Mouse (Mus musculus) embryonic facial prominence, embryonic 11.5 days (tissue): ENCODE data around the gene Trim54. TPM values are rescaled to one million over a fixed set of nuclear protein-coding genes. Genes with fewer than 3 reads are reported as not detected.

Experiments used
- ATAC-seq: fragments of 200-750 bp; cut with Nextera tagmentation; replicated peaks from 2 replicates; pipeline ENCODE4 v1.8.0; 2017; ENCODE audit warnings: low read depth; ENCODE audit not compliant: insufficient number of reproducible peaks, low FRiP score, low TSS enrichment
- DNase-seq: peaks from one replicate; pipeline ENCODE4 v3.0.0-alpha.2; 2015; ENCODE audit warnings: low spot score
- H3K27ac ChIP-seq: fragments of 300-500 bp; sonication (generic); replicated peaks from 2 replicates; pipeline ENCODE4 v1.5.1; 2014; ENCODE audit warnings: mild to moderate bottlenecking, low read depth, low read length, control low read depth
- H3K27me3 ChIP-seq: fragments of 300-500 bp; sonication (generic); 2 replicates; pipeline ENCODE4 v1.6.1; 2014; ENCODE audit warnings: mild to moderate bottlenecking, low read length, moderate library complexity, mixed read lengths; ENCODE audit not compliant: control insufficient read depth, insufficient read depth
- H3K36me3 ChIP-seq: fragments of 300-500 bp; sonication (generic); replicated peaks from 2 replicates; pipeline ENCODE4 v1.6.1; 2014; ENCODE audit warnings: low read depth, mild to moderate bottlenecking, low read length, moderate library complexity, mixed read lengths; ENCODE audit not compliant: control insufficient read depth, insufficient read depth
- H3K4me1 ChIP-seq: fragments of 300-500 bp; sonication (generic); 2 replicates; pipeline ENCODE4 v1.6.1; 2014; ENCODE audit warnings: low read length, mixed read lengths; ENCODE audit not compliant: control insufficient read depth, insufficient read depth
- H3K4me2 ChIP-seq: fragments of 300-500 bp; sonication (generic); 2 replicates; pipeline ENCODE4 v1.6.1; 2014; ENCODE audit warnings: low read depth, mild to moderate bottlenecking, control low read depth, low read length, moderate library complexity
- H3K4me3 ChIP-seq: fragments of 300-500 bp; sonication (generic); 2 replicates; pipeline ENCODE4 v1.5.1; 2014; ENCODE audit warnings: low read depth, low read length, control low read depth
- H3K9ac ChIP-seq: fragments of 300-500 bp; sonication (generic); replicated peaks from 2 replicates; pipeline ENCODE4 v1.6.1; 2014; ENCODE audit warnings: mild to moderate bottlenecking, control low read depth, low read length
- H3K9me3 ChIP-seq: fragments of 300-500 bp; sonication (generic); replicated peaks from 2 replicates; pipeline ENCODE4 v1.6.1; 2016; ENCODE audit warnings: mild to moderate bottlenecking, low read length, inconsistent platforms, mixed read lengths; ENCODE audit not compliant: control insufficient read depth
- WGBS: fragments of 180-500 bp; shearing (Covaris S2); extraction: QIAGEN DNeasy Blood & Tissue Kit; methylation state at CpG from one replicate; pipeline ENCODE4 v1.1.7; 2014; 5-methylcytosine and 5-hydroxymethylcytosine counted together
- polyA plus RNA-seq: library from polyadenylated mRNA; unstranded; fragments of >200 nt; fragmentation: Nextera tagmentation; extraction: Ambion mirVana; gene quantifications from 2 replicates; pipeline ENCODE4 v1.2.1, GENCODE M21; 2014

Trim54 gene
- polyA plus RNA-seq, 1 experiment from 2014 or later = not detected

DNA sequence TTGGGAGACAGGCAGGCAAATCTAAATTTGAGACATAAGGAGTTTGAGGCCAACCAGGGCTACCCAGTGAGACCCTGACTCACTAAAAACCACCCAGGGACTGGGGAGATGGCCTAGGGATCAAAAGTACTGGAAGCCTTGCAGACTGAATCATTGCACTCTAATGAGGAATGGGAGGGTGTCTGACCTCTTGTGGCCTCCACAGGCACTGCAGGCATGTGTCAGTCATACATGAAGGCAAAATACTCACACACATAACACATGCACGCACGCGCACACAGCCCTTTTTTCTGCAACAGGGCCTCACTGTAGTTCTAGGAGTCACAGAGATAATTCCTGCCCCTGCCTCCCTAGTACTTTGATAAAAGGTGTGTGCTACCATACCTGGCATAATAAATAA, 35.1 kb upstream of the Trim54 start:
- whole genome bisulfite sequencing = 80% methylated on average over 3 of the region's 3 CpGs

DNA sequence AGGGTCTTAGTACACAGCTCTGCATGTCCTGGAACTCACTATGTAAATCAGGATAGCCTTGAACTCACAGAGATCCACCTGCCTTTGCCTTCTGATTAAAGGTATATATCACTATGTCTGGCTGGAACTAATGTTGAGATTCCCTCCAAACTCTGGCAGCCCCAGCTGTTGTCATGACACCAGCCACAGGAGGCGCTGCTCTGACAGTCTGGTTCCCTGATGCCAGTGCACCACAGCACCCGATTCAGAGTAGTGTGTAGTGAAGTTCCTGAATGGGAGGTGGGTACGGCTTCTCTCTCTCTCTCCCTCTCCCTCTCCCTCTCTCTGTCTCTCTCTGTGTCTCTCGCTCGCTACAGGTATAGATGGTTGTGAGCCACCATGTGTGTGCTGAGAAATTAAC, 34.2 kb upstream of the Trim54 start:
- DNase-seq (peak; percentile 70), ATAC-seq (no peak)
- H3K27me3 ChIP-seq = no peaks in the 10 kb centered on the region
- no peak overlapping the region for H3K4me2 ChIP-seq
- H3K9ac ChIP-seq = no peak overlapping the region
- no peaks in the 10 kb centered on the region for H3K4me1 ChIP-seq
- H3K36me3 ChIP-seq = peaks cover 3% of the 10 kb centered on the region
- no peak overlapping the region for H3K27ac ChIP-seq
- 21% methylated on average over 5 of the region's 5 CpGs for WGBS
- H3K9me3 ChIP-seq = no peaks in the 10 kb centered on the region
- no peak overlapping the region for H3K4me3 ChIP-seq

More for the DNA sequence above, 35.1 kb upstream of the Trim54 start:
- H3K27me3 ChIP-seq = no peaks in the 10 kb centered on the region
- H3K9ac ChIP-seq = no peak overlapping the region
- no peak for ATAC-seq
- no peak overlapping the region for H3K27ac ChIP-seq
- H3K4me2 ChIP-seq = no peak overlapping the region
- peaks cover 5% of the 10 kb centered on the region for H3K36me3 ChIP-seq
- no peaks in the 10 kb centered on the region for H3K9me3 ChIP-seq
- H3K4me3 ChIP-seq = no peak overlapping the region
- no peaks in the 10 kb centered on the region for H3K4me1 ChIP-seq
- peak; percentile 70 for DNase-seq

DNA sequence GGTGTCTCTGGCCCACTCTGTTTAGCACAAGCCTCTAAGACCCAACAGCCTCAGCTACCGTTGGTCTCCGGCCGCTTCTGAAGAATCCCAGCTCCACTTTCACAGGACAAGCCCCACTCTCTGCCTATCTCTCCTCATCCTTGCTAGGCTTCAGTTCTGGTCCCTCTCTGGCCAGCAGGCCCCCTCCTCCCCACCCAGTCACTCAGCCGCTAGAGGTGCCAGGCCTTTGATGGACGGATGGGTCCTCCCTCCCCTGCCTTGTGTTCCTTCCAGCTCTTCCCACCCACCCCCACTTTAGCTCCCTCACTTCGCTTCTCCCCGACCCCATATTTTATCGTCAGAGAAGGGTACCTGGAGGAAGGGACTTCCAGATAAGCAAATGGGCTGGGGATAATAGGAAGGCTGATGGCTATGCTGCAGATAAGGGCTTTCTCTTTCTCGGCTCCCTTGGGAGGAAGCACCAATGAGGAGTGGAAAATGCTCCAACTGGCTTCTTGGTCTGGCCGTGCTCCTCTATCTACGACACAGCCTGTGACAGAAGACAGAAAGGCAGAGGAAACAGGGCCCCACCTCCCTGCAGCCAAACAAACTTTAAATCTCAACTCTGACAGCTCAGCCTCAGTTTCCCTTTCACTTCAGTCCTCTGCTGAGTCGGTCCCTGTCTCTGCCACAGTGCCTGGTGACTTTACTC, 33.4 kb upstream of the Trim54 start:
- Histone ChIP-seq H3K9me3 (no peaks in the 10 kb centered on the region), H3K27me3 (no peaks in the 10 kb centered on the region), H3K4me2 (no peak overlapping the region), H3K36me3 (peaks cover 2% of the 10 kb centered on the region; the same call in 1 of the 2 replicates), H3K4me3 (no peak overlapping the region), H3K4me1 (no peaks in the 10 kb centered on the region), H3K27ac (no peak overlapping the region), H3K9ac (no peak overlapping the region)
- WGBS = 48% methylated on average over 12 of the region's 12 CpGs
- DNase-seq = no peak
- ATAC-seq = no peak

DNA sequence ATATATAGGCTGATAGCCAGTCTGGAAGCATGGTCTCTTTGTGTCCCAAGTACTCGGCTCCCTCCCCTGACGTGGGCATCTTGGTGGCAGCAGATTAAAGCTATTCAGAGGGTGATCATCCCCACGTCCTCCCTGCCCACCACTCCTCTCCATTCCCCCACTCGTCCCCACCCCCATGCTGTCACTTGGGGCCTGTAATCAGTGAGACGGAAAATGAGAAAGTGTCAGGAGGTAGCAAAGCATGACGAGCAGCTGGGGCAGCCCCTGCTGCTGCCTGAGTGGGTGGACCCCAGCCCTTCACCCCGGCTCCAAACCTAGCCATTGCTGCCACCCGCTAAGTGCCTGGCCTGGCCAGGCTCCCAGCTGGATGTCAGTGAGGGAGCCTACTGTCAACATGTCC, 32.6 kb upstream of the Trim54 start:
- ATAC-seq (no peak; the same call in 1 of the 2 replicates), DNase-seq (no peak)
- Histone ChIP-seq H3K4me2 (no peak overlapping the region), H3K4me1 (no peaks in the 10 kb centered on the region), H3K36me3 (0 out of 2 replicates have a peak, but pooled peaks cover 2% of the 10 kb centered on the region), H3K4me3 (no peak overlapping the region), H3K9ac (no peak overlapping the region), H3K27me3 (0 out of 2 replicates have a peak, but pooled peaks cover under 1% of the 10 kb centered on the region), H3K9me3 (no peaks in the 10 kb centered on the region), H3K27ac (no peak overlapping the region)
- 13% methylated on average over 8 of the region's 8 CpGs for WGBS

DNA sequence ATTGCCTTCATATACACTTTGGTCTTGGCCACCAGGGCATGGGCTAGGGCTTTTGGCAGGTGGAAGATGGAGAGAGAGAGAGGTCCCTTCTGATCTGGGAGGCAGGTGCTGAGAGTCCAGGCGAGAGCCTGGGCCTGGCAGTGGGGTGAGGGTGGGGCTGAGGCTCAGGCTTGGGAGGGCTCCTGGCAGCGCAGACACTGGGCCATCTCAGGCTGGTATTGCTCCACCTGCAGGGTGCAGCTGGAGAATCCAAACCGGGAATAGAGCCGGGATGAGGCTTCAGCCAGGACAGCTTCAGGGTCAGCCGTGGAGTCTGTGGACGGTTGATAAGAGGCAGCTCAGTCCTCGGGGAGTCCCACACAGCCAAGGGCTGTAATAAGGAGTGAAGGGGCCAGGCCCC, 29.9 kb upstream of the Trim54 start:
- Histone ChIP-seq H3K27me3 (peaks cover 27% of the 10 kb centered on the region), H3K27ac (no peak overlapping the region), H3K4me1 (no peaks in the 10 kb centered on the region), H3K36me3 (no peaks in the 10 kb centered on the region), H3K9me3 (no peaks in the 10 kb centered on the region), H3K4me2 (no peak overlapping the region), H3K9ac (no peak overlapping the region), H3K4me3 (no peak overlapping the region)
- 32% methylated on average over 7 of the region's 7 CpGs for WGBS
- DNase-seq = no peak
- ATAC-seq = no peak

DNA sequence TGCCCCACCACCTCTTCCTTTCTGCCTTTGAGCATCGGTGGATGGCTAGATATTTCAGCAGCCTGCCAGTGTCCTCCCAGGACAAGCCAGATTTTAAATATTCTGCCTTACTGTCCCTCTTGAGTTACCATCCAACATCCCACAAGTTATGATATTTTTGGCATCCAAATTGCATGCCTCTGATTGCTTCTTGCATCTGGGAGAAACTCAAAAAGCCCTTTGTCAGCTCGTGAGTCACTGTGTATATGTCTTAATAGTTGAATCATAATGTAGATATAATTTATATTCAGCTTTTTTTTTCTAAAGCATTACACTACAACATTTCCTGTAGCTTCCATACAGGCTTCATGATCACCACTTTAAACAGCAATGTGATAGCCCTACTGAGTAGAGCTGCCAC, 29.4 kb upstream of the Trim54 start:
- Histone ChIP-seq H3K4me1 (no peaks in the 10 kb centered on the region), H3K4me3 (no peak overlapping the region), H3K9me3 (no peaks in the 10 kb centered on the region), H3K27ac (no peak overlapping the region), H3K4me2 (no peak overlapping the region), H3K27me3 (peaks cover 32% of the 10 kb centered on the region), H3K9ac (no peak overlapping the region), H3K36me3 (no peaks in the 10 kb centered on the region)
- DNase-seq (no peak), ATAC-seq (no peak)
- 92% methylated on average over 2 of the region's 2 CpGs for WGBS

DNA sequence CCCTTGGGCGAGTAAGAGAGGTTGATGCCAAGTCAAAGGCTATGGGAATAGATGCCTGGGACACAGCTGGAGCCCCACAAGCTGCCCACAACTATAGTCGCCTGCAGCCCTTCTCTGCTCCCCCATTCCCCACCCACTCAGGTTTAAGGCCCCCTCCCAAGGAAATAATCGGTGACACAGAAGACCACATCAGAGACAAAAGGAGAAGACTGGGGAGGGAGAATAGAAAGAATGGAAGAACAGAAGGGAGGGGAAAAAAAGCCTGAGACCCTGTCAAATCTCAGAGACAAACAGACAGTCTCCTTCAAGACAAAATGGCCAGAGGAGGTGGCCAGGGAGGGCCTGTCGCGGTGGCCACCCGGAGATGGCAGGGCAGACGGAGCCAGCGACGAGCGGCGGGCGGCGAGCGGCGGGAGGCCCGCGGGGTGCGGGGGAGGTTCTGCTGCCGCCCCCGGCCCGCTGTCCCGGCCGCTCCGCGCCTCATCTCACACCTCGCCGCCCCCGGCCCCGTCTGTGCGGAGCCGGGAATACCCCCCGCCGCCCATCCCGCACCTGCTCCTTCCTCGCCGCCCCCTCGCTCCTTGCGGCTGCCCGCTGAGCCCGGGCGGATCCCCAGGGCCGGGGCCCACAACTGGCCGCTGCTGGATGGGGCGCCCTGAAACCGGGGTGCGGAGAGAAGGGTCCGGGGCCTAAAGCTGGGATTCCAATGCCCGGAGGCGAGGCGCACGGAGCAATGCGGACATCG, 24.1 kb upstream of the Trim54 start:
- 2% methylated on average over 39 of the region's 53 CpGs for WGBS
- H3K36me3 ChIP-seq = no peaks in the 10 kb centered on the region
- peak overlapping the region; percentile 55 for H3K4me2 ChIP-seq
- H3K27me3 ChIP-seq = peaks cover 81% of the 10 kb centered on the region
- DNase-seq (no peak), ATAC-seq (no peak)
- peak overlapping the region; percentile 36 for H3K4me3 ChIP-seq
- no peak overlapping the region for H3K27ac ChIP-seq
- no peak overlapping the region; the same call in 1 of the 2 replicates for H3K9ac ChIP-seq
- peaks cover 4% of the 10 kb centered on the region for H3K4me1 ChIP-seq
- no peaks in the 10 kb centered on the region for H3K9me3 ChIP-seq
